Mouse (Mus musculus) forebrain, embryonic 12.5 days (tissue): ENCODE data around the gene Map2k7. TPM values are rescaled to one million over a fixed set of nuclear protein-coding genes. Genes with fewer than 3 reads are reported as not detected.
A peak's percentile ranks its signal among the peaks of the same experiment; 100 is the strongest.

Source experiments
- ATAC-seq: fragments of 200-750 bp; cut with Nextera tagmentation; 2 replicates; pipeline ENCODE4 v1.8.0; 2017; ENCODE audit warnings: moderate TSS enrichment; ENCODE audit not compliant: low FRiP score
- H3K27ac ChIP-seq: fragments of 300-500 bp; sonication (generic); 2 replicates; pipeline ENCODE4 v1.5.1; 2016; ENCODE audit warnings: mild to moderate bottlenecking
- H3K27me3 ChIP-seq: fragments of 300-500 bp; sonication (generic); 2 replicates; pipeline ENCODE4 v1.6.1; 2016; ENCODE audit warnings: mild to moderate bottlenecking
- H3K36me3 ChIP-seq: fragments of 300-500 bp; sonication (generic); replicated peaks from 2 replicates; pipeline ENCODE4 v1.6.1; 2016; ENCODE audit warnings: mild to moderate bottlenecking
- H3K4me1 ChIP-seq: fragments of 300-500 bp; sonication (generic); 2 replicates; pipeline ENCODE4 v1.6.1; 2016
- H3K4me2 ChIP-seq: fragments of 300-500 bp; sonication (generic); 2 replicates; pipeline ENCODE4 v1.6.1; 2016; ENCODE audit warnings: mild to moderate bottlenecking, moderate library complexity
- H3K4me3 ChIP-seq: fragments of 300-500 bp; sonication (generic); replicated peaks from 2 replicates; pipeline ENCODE4 v1.5.1; 2016; ENCODE audit warnings: mild to moderate bottlenecking
- H3K9ac ChIP-seq: fragments of 300-500 bp; sonication (generic); 2 replicates; pipeline ENCODE4 v1.6.1; 2016; ENCODE audit warnings: mild to moderate bottlenecking
- H3K9me3 ChIP-seq: fragments of 300-500 bp; sonication (generic); 2 replicates; pipeline ENCODE4 v1.6.1; 2016
- WGBS: fragments of 180-500 bp; shearing (Covaris S2); methylation state at CpG from one replicate; pipeline ENCODE4 v1.1.7; 2016; 5-methylcytosine and 5-hydroxymethylcytosine counted together
- polyA plus RNA-seq: library from polyadenylated mRNA; unstranded; fragments of >200 nt; fragmentation: Nextera tagmentation; extraction: Ambion mirVana; gene quantifications from 2 replicates; pipeline ENCODE4 v1.2.1, GENCODE M21; 2016

Map2k7 gene
- polyA plus RNA-seq, 1 experiment from 2014 or later: 36.8 TPM

GRCm38 (mm10) chr8:4267627-4268026 lies 29.1 kb downstream of the Map2k7 start:
- Histone ChIP-seq H3K9ac (no peak overlapping the region), H3K4me1 (no peaks in the 10 kb centered on the region), H3K27me3 (no peaks in the 10 kb centered on the region), H3K9me3 (no peaks in the 10 kb centered on the region), H3K4me2 (no peak overlapping the region), H3K36me3 (peaks cover 95% of the 10 kb centered on the region), H3K27ac (no peak overlapping the region), H3K4me3 (no peak overlapping the region)
- WGBS: 80% methylated on average over 15 of the region's 15 CpGs
- 0 out of 2 replicates have a peak, but pooled peaks have one; percentile 51 for ATAC-seq

GRCm38 (mm10) chr8:4269609-4270008 lies 31.1 kb downstream of the Map2k7 start:
- Histone ChIP-seq H3K36me3 (peaks cover 90% of the 10 kb centered on the region), H3K27me3 (no peaks in the 10 kb centered on the region)
- 88% methylated on average over 6 of the region's 6 CpGs for WGBS

DNA sequence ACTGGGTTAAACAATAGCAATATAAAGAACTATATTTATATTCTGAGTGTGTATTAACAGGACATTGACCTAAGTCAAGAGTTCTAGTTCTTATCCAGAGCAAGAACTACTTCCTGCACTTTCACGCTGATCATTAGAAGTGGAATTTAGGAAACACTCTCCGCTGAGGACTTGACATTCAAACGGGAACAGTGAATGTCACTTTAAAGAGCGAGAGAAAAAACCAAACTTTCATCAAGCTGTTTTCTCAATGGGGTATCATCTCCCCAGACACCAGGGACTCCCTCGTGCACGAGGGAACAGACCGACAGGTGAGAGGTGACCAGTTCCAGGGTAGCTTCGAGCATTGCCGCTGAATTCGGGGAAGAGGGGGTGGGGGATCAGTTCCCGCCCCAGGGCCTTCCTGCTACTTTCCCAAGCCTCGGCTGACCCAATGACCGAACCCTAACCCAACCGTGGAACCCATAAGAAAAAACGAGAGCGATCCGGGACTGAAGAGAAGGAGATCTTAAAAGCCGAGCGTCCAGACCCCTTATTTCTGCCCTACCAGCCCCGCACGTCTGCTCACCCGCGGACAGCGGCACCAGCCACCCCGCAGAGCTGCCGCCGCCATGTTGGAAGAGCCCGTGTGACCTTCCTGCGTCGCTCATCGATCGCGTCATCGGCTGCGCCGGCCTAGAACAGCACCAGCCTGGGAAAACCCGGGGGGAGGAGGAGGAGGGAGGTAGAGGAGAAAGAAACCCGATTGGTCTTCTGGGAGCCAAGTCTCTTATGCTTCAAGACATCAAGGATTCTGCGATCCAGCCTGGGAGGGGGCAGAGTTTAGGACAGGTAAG lies 37.0 kb downstream of the Map2k7 start, which contains the start of gene Timm44:
Gene Timm44 (minus strand): TSS at position 639 of the 836 bp plus-strand sequence.
- H3K27ac ChIP-seq: peak within 1 kb of the TSS; percentile 50
- H3K4me2 ChIP-seq: peak within 1 kb of the TSS; percentile 75
- under 1% methylated on average over 39 of the region's 39 CpGs for WGBS

More at GRCm38 (mm10) chr8:4269609-4270008, 31.1 kb downstream of the Map2k7 start:
- Histone ChIP-seq H3K9me3 (no peaks in the 10 kb centered on the region), H3K9ac (no peak overlapping the region), H3K4me3 (no peak overlapping the region), H3K27ac (no peak overlapping the region), H3K4me1 (peaks cover under 1% of the 10 kb centered on the region), H3K4me2 (no peak overlapping the region)
- ATAC-seq: no peak

GRCm38 (mm10) chr8:4276111-4276465 lies 37.5 kb downstream of the Map2k7 start:
- no peaks in the 10 kb centered on the region for H3K27me3 ChIP-seq
- peak overlapping the region; percentile 75 for H3K4me2 ChIP-seq
- H3K9me3 ChIP-seq: no peaks in the 10 kb centered on the region
- H3K9ac ChIP-seq: peak overlapping the region; percentile 81
- H3K4me1 ChIP-seq: peaks cover 6% of the 10 kb centered on the region
- WGBS: 28% methylated on average over 9 of the region's 9 CpGs
- peaks cover 27% of the 10 kb centered on the region for H3K36me3 ChIP-seq
- peak overlapping the region; percentile 75 for H3K4me3 ChIP-seq
- H3K27ac ChIP-seq: peak overlapping the region; percentile 43; the same call in 1 of the 2 replicates
- ATAC-seq: no peak

More for the DNA sequence above, 37.0 kb downstream of the Map2k7 start, which contains the start of gene Timm44:
- Histone ChIP-seq H3K4me3 (peak within 1 kb of the TSS; percentile 75), H3K36me3 (peaks cover 32% of the 10 kb centered on the region), H3K27me3 (no peaks in the 10 kb centered on the region), H3K4me1 (peaks cover 6% of the 10 kb centered on the region), H3K9ac (peak within 1 kb of the TSS; percentile 81), H3K9me3 (no peaks in the 10 kb centered on the region)
- peak; percentile 98 for ATAC-seq

GRCm38 (mm10) chr8:4292738-4293137 lies 54.2 kb downstream of the Map2k7 start:
- H3K36me3 ChIP-seq: peaks cover 85% of the 10 kb centered on the region
- no peaks in the 10 kb centered on the region for H3K9me3 ChIP-seq
- ATAC-seq: no peak
- no peaks in the 10 kb centered on the region for H3K27me3 ChIP-seq
- WGBS: 90% methylated on average over 5 of the region's 5 CpGs
- no peaks in the 10 kb centered on the region for H3K4me1 ChIP-seq
- H3K9ac ChIP-seq: no peak overlapping the region
- no peak overlapping the region for H3K4me2 ChIP-seq
- H3K27ac ChIP-seq: no peak overlapping the region
- H3K4me3 ChIP-seq: no peak overlapping the region

Other genes starting within 250 kb of the Map2k7 start
- gene Cd209f, start 132.9 kb upstream of the Map2k7 start, polyA plus RNA-seq: not detected in 2 replicates
- not detected in 2 replicates for gene Cd209g, start 104.6 kb upstream of the Map2k7 start, polyA plus RNA-seq
- gene Evi5l, start 72.2 kb upstream of the Map2k7 start, polyA plus RNA-seq: 46.9 and 55.5 TPM in 2 replicates
- 39.9 and 45.0 TPM in 2 replicates for gene Prr36, start 21.3 kb upstream of the Map2k7 start, polyA plus RNA-seq
- gene Lrrc8e, start 11.9 kb upstream of the Map2k7 start, polyA plus RNA-seq: 0.13 TPM in 2 replicates
- gene Gm49320, start 125 bp downstream of the Map2k7 start, polyA plus RNA-seq: 1.3 and 1.8 TPM in 2 replicates
- gene Tgfbr3l, start 9.5 kb downstream of the Map2k7 start, polyA plus RNA-seq: 3.7 and 4.5 TPM in 2 replicates
- 63.2 and 67.2 TPM in 2 replicates for gene Snapc2, start 14.3 kb downstream of the Map2k7 start, polyA plus RNA-seq
- 189 and 199 TPM in 2 replicates for gene Ctxn1, start 20.5 kb downstream of the Map2k7 start, polyA plus RNA-seq
- 54.1 and 55.6 TPM in 2 replicates for gene Timm44, start 37.2 kb downstream of the Map2k7 start, polyA plus RNA-seq
- 20.9 and 24.1 TPM in 2 replicates for gene Ccl25, start 86.5 kb downstream of the Map2k7 start, polyA plus RNA-seq
- gene Elavl1, start 86.7 kb downstream of the Map2k7 start, polyA plus RNA-seq: 309 and 310 TPM in 2 replicates